Mouse (Mus musculus) spleen, postnatal 36 days (tissue): ENCODE data around the gene Pet100.

Experiments
- DNase-seq, 2 experiments: peaks; one replicate each; pipeline ENCODE4 v3.0.0; 2022; ENCODE audit warnings: low spot score in 2 of 2, mixed read lengths in 1 of 2

Gene Pet100

DNA sequence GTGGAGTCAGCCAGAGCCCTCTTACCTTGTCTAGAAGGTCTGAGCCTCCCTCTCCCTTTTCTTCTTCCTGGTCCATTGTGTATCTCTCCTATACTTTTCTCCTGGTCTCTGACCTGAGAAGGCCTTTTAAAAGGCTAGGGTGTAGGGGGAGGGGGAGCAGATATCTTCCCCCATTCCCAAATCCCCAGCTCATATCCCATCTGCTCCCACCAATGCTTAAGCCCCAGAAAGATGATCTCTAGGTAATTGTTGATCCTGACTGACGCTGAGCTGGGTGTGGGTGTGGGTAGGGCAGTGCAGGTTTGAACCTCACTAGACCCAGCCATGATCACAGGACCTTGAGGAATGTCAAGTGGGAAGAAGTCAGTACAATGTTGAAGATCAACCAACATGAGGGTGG, 4.1 kb downstream of the Pet100 start, which contains the start of gene Pcp2:
TSS of gene Pcp2 (minus strand) at position 101 of the 400 bp plus-strand sequence.
- DNase-seq, result no peak

DNA sequence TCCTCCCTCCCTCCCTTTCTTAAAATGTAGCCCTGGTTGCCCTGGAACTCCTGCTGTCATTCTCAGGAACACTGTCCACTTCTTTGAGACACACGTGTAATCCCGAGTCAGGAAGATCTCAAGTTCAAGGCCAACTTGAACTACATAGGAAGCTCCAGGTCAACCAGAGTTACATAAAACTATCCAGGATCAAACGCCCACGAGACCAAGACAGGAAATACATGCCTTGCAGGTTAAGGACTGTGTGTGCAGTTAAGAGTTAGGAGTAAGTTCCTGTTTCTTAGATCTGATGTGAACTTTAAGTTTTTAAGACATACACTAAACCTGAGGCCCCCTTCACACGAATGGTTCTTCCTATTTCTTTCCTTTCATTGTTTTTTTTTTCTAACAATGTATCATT, 5.6 kb downstream of the Pet100 start:
- DNase-seq, result no peak

- peak; percentile 26 to 48 for DNase-seq
These were observed 6.7 kb downstream of the Pet100 start for GRCm38 (mm10) chr8:3628014-3628413.

DNA sequence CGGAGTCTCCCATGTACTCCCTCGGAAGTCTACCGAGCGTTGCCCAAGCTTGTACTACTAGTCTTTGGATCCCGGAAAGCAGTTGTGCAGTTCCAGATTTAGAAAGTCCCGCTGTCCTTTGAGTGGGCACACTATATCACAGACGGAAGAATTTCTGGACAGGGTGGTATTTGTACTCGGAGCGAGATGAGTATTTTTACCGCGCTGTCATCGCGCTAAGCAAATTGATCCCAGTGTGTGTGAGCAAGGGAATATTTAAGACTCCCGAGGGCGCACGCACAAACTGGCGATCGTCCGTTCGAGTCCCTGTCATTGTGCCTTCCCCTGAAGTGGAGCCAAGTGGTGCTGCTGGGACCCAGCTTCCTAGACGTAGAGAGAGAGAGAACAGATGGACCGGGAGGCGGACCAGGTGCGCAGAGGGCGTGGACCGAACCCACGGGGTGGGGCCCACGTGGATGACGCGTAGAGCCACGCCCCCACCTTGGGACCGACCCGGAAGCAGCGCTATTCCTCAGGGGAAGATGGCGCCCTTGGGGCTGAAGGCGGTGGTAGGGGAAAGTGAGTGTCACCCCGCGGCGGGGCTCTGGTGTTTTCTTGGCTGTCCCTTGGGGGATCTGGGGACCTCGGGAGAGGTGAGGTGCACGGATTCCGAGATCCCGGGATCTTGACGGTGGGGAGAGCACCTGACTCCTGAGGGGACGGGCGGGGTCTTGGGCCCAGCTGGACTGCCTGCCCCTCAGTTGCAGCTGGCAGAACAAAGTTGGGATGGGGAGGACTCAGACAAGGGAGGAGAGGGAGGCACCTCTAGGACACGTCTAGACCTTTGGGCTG, 9.5 kb downstream of the Pet100 start, which contains the start of gene Stxbp2:
TSS of gene Stxbp2 (plus strand) at position 309 of the 831 bp plus-strand sequence.
- peak; percentile 84 for DNase-seq

DNA sequence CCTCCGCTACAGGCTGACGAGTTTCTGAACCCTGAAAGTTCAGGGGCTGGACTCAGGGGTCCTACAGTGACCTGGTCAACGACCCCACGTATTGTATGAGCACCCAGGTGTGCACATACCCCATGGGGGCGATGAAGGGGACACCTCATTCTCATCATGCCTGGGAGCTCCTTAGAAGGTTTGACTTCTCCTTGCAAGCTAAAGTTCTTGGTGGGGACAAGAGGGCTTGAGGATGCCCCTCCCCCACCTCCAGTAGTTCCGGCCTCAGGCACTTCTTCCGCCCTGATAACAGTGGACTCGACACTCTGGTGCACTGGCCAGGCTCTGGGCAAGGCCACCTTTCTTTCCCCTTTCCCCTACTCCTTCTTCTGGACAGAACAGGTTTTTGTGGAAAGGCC, 10.1 kb downstream of the Pet100 start:
- DNase-seq, result peak in 1 of 2 experiments; percentile 12

- DNase-seq, result peak; percentile 72 to 78
These were observed 24.5 kb downstream of the Pet100 start for GRCm38 (mm10) chr8:3645804-3646203.

DNA sequence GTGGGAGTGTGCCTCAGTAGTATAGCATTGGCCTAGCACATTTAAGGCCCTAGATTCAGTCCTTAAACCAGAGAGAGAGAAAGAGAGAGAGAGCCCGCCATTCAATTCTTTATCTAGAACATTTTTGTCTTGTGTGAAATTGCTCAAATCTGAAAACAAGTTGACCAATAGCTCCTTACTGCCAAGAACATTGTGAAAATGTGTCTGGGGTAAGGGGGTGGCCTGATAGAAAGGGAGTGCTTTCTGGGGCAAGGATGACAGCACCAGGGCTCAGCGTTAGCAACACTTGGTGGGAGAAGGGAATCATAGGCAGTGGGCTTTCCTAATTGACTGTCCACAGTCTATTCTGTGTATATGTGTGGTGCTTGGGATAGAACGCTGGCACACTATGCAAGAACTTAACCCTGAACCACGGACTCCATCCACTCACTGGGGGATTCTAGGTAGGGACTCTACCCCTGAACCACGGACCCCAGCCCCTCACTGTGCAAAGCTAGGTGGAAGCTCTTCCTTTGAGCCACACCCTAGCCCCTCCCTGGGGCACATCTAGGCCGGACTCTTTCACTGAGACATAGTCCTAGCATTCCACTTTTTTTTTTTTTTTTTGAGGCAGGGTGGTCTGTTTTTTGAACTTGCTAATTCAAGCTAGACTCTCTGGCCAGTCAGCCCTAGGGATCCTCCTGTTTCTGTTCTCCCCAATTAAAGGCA, 25.6 kb downstream of the Pet100 start:
- no peak for DNase-seq

GRCm38 (mm10) chr8:3647561-3647960, 26.2 kb downstream of the Pet100 start:
- DNase-seq, result no peak

DNA sequence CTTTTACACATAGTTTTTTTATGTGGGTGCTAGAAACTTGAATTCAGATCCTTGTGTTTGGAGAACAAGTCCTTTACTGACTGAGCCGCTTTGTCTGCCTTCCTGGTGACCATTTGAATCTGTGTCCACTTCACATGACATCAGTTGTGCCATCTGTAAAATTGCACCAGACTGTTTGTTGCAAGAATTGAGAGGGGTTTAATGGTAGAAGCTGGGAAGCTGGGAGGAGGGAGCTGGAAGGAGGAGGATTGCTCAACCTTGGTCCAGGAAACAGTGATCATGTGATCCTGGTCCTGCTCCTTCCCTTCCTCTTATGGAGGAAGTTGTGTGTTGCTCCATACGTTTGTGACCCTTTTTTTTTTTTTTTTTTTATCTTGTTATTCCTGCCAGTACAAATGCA, 26.9 kb downstream of the Pet100 start:
- DNase-seq, result no peak

DNA sequence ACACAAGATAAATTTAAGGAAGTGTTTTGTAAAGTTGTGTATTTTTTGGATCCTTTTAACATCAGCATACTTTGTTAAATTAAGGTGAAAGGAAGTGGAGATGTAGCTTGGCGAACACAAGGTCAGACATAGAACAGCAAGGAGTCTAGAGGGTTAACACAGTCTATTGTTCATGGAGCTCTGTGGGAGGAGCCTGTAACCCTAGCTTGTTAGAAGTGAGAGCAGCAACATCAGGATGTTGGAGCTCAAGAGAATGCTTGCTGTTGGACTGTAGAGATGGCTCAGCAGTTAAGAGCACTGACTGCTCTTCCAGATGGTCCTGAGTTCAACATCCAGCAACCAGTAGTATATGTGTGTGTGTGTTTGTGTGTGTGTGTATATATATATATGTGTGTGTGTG, 27.6 kb downstream of the Pet100 start:
- DNase-seq, result no peak

- DNase-seq, result no peak
These were observed 31.5 kb downstream of the Pet100 start for GRCm38 (mm10) chr8:3652845-3653244.

- no peak for DNase-seq
These were observed 33.6 kb downstream of the Pet100 start for GRCm38 (mm10) chr8:3654726-3655508.

GRCm38 (mm10) chr8:3655526-3655925, 34.2 kb downstream of the Pet100 start, which contains the start of gene Retn:
TSS of gene Retn (plus strand) at chr8:3655770.
- DNase-seq, result no peak

GRCm38 (mm10) chr8:3656725-3657381, 35.5 kb downstream of the Pet100 start:
- no peak for DNase-seq

GRCm38 (mm10) chr8:3660889-3661288, 39.5 kb downstream of the Pet100 start:
- peak; percentile 27 to 41 for DNase-seq

DNA sequence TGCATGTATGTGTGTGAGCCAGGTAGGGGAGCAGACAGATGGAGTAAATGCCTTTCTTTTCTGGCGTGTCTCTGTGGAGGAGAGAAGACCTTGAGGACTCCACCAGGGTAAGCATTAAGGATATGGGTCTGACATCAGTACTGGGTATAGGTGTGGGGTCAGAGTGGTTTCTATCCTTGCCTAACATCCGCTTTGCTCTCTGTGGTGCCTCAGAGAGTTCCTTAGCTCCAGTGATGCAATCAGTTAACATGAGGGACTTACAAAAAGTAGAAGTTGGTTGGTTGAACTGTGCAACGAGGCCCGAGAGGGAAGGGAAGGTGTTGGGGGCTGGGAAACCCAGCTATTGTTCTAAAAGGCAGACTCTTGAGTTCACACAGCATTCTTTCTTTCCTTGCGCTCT, 43.1 kb downstream of the Pet100 start:
- peak; percentile 28 to 47 for DNase-seq

- no peak for DNase-seq
These were observed 44.2 kb downstream of the Pet100 start, which contains the start of gene Mcemp1 for GRCm38 (mm10) chr8:3665507-3665906. TSS of gene Mcemp1 (plus strand) at chr8:3665754.

DNA sequence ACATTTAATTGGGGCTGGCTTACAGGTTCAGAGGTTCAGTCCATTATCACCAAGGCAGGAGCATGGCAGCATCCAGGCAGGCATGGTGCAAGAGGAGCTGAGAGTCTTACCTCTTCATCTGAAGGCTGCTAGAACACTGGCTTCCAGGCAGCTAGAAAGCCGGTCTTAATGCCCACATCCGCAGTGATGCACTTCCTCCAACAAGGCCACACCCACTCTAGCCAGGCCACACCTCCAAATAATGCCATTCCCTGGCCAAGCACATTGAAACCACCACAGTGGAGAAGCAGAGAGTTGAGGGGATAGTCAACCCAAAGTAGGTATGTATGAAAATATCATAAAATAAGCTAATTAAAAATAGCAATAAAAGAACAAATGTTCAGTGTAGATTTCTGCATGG, 49.0 kb downstream of the Pet100 start:
- peak; percentile 47 to 68 for DNase-seq

- peak; percentile 79 to 80 for DNase-seq
These were observed 50.7 kb downstream of the Pet100 start, which contains the start of gene Fcor for GRCm38 (mm10) chr8:3671980-3672491. TSS of gene Fcor (minus strand) at chr8:3672362.

- no peak for DNase-seq
These were observed 53.3 kb downstream of the Pet100 start for GRCm38 (mm10) chr8:3674671-3675070.
